Mouse (Mus musculus) 3134 (cell line): ENCODE measurements around the gene Kcnq1.

Experiments
- DNase-seq: peaks from one replicate; pipeline ENCODE4 v3.0.0-alpha.2; 2011; ENCODE audit warnings: low spot score; ENCODE audit not compliant: insufficient read length; ENCODE audit errors: extremely low read depth

Gene Kcnq1

DNA sequence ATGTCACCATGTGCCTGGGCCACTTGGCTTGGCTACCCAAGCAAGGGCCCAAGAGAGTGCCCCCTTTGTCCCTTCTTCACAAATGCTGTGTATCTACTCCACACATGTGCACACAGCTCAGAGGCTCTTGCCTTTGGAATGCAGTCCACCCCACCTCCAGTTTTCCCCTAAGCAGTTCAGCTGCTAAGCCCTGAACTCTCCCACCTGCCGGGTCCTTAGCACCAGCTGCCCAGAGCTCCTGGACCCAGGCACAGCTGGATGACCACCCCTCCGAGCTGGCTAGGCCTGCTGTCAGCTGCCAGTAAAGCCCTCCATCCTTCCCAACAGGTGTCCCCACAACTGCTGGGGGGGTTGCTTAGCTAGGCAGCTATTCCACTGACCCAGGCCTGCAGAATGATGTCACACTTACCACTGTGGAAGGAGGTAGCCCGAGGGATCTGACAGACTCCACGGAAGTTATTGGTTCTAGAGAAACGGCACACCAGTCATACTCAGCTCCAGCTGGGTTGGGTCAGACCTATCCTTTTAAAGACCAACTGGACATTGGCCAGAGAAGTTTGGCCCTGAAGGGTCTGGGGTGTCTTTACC is 295.4 kb downstream of the Kcnq1 start:
- DNase-seq: no peak

DNA sequence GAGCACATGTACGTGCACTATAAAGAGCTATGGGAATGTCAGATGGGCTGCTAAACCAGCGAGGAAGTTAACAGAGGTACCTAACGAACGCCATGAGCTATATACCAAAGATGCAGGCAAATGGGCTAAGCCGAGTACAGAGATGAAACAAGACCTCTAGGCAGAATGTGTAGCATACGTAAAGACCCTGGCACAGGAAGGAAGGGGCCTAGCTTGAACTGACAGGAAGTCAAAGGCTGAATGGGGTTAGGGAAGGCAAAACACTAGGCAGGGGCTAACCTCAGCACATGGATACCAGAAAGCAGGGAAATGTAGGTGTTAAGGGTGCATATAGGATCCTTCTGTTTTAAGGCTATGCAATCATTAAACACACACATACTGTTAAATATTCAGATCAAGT is 298.1 kb downstream of the Kcnq1 start:
- no peak for DNase-seq

DNA sequence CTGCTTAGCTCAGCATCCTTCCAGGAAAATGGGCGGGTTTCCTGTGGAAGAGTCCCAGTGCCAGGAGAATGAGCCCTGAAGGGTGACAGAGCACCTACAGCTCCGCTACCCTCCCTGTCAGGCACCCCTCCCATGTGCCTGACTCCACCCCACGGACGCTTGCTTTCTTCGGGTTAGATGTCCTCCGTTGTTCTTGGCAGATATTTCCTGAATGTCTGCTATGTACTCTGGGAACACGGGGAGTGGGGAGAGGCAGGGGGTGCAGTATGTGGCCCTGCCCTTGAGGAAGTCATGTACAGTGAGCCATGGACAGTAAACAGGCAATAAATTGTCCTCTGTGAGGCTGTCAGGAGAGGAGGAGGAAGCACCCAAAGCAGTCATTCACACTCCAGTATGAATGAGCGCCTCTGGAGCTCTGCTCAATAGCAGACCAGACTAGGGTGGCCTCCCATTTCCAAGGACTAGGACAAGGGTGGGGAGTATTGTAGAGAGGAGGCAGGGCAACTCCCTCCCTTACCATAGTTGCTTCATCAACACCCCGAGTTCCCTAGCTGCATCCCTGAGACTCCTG is 301.9 kb downstream of the Kcnq1 start:
- no peak for DNase-seq

DNA sequence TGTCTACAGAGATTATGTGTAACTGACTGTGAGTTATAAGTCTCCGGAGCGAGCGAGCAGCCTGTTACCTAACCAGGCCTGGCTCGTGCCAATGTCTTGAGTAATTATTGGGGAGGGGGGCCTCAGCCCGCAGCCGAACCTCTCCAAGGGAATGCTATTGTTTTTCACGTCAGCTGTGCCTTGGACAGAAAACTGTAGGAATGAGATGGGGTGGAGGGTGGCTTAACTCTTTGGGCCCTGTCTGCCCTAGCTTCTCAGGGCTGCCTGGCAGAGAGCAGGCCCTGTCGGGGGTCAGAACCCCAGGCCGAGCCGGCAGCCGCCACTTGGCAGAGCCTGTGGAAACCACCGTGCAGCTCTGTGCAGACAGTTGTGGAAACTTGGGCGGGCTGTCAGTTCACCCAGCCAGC is 302.5 kb downstream of the Kcnq1 start:
- DNase-seq: no peak

DNA sequence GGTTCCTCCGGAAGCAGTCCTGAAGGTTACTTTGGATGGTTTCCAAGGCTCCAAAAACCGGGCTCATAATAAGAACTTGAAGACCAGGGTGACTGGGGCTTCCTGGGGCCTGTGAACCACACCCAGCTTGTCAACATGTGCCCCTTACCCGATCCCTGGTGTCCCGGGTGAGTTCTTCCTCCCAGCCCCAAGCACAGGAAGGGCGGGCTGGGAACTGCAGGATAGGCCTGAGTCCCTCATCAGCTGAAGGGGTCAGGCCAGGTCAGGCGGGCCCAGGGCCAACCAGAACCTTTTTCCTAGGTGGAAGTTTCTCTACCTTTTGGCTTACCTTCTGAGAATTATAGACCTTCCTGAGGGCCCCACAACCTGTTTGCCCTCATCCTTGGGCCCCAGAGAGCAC is 306.4 kb downstream of the Kcnq1 start:
- no peak for DNase-seq

DNA sequence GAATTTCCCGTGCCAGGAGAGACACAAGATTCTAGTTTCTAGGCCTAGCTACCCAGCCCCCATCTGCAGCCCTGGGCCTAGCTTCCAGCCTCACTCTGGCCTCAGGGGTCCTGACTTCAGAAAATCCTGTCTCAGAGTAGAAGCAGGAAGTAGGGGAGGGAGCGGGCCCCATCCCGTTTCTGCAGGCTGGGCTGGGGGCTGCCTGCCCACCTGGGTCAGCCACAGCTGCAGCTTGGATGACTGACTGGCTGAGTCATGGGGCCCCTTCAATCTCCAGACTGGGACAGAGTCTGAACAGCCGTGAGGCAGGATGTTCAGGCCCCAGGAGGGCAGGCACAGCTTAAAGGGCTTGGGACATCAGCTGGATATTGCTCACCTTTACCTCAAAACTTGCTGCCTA is 308.9 kb downstream of the Kcnq1 start:
- no peak for DNase-seq

DNA sequence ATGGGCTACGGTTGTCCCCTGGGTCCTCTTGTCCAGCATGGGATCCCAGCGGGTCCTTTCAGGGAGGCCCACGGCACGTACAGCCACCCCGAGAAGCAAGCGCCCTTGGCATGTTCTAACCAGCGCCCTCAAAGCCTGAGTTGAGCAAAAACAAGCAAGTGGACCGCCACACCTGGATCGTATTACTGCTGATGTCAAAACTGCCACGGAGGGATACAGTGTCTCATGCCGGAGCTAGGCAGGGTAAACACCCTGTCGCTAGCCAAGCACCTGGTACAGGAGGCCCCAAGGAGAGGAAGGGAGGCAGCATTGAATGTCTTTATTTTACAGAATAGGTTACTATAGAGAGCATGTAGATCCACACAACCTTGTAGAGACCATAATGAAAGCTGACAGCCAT is 310.2 kb downstream of the Kcnq1 start:
- DNase-seq: no peak

DNA sequence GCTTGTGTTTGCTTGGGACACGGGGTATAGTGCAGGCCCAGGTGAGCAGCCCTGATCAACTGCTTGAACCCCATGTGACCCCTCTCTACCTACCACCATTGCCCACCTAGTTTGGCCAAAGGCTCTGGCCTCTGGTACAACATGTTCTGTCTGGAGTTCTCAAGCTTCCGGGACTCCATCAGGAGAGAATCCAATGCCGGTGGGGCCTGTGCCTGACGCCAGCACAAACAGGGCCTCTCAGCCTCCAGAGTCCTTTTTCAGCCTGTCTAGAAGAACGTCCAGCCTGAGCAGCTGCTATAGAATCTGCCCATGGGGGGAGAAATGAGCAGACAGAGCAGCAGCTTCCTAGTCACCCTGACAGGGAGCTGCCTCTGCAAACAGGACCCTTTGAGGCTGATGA is 311.7 kb downstream of the Kcnq1 start:
- no peak for DNase-seq

DNA sequence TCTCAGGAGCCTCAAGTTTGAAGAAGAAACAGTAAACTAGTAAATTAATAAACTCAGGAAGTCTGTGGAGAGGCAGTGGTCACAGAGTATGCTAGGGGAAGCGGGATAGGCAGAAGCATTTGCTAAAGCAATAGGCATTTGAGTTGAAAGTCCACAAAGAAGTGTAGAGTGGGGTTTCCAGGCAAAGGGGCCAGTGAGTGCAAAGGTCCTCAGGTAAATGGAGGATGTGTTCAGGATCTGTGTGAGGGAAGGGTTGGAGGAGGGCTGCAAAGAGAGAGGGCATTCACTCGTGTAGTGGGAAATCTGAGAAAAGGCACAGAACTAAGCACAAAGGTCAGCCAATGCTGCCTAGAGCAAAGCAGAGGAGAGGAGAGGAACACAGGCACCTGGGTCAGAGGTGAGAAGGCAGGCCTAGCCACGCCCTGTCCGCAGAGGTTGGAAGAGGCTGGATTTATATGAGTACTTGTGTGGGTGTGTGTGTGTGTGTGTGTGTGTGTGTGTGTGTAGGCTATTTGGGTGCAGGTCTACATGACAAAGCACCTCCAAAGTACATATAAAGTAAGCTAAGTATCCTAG is 313.5 kb downstream of the Kcnq1 start:
- no peak for DNase-seq

DNA sequence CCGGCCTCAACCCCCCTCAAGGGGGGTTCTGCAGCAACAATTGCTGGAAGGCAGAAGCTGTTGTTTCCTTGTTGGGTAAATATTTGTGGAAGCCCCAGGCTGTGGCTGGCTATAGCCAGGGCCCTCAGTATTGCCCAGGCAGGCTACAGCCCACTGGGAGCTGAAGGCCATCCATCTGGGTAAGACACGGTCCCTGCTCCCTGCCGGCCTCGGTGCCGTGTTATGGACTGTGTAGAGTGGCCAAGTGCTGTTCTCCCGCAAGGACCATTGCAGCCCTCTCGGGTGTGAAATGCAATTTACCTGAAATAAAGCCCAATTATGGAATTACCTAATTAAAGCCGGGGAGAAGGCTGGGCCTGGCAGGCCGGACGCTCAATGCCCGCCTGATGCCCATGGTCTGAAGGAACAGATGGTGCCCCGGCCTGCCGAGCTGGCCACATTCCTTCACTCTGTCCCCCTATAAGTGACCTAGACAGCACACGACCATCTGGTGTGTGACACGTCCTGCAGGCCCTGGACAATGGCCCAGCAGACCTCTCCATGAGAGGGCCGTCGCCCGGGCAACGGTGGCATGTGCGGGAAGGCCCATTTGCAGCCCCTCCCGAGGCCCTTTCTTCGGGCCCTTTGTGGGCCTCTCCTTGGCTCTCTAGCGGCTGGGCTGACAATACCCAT is 322.1 kb downstream of the Kcnq1 start:
- DNase-seq: no peak

DNA sequence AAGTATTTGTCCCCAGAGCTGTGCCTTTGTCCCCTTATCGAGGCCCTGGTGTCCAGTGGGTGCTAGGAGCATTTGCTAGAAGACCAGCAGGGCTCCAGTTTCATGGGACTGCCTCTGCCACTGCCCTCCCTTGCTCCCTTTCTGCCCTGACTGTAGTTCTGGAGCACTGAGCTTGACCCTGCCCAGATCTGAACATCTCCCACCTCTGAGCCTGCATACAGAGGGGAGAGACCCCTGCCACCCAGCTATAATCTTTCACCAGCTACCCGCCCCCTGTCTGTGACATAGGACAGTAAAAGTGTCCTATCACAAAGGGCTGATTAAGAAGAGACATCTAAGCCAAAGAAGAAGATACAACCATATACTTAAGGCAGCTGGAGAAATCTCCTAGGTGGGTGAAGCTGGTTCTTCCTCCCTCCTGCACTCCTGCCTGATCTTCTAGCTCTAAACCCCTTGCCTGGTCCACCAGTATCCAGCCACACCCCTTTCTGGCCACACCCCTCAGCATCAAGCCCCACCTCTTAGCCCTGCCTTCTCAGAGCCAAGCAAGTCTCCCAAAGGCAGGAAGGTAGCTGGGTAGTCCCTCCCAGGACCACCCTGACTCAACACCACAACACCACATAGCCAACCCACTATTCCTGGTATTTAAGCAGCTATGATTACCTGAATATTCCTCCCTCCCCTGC is 322.8 kb downstream of the Kcnq1 start:
- no peak for DNase-seq

DNA sequence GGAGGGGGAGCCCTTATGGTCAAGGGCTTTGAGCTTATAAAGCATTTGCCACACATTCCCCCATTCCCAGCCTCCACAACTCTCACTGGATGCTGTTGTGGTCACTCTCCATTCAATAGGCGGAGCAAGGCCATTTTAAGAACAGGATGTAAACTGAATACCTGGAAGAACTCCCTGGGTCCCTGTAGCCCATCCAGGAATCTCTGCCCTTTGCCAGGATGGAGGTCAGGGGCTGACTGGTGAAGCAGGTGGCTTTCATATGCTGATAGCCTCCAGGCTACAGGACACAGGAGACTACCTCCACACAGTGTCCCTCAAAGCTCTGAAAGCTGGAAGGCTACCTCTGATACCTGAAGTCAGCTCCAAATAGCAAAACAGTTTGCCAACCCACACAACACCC is 326.5 kb downstream of the Kcnq1 start:
- no peak for DNase-seq

DNA sequence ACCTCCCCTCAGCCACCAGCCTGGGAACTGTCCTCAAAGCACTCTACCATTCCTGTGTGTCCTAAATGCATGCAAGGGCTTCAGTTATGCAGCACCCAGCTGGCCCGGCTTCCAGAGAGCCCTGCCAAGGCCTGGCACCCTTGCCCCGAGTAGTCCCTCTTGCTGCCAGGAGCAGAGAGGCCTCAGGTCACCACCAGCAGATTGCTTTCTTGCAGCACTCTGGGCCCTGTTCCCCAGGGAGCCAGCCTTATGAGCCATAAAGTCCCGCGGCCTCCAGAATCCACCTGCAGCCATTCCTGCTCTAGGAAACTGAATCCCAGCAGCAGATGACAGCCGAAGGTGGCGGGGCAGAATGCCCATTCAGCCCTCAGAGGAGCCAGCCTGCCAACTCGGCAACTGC is 327.2 kb downstream of the Kcnq1 start:
- DNase-seq: peak; percentile 35

DNA sequence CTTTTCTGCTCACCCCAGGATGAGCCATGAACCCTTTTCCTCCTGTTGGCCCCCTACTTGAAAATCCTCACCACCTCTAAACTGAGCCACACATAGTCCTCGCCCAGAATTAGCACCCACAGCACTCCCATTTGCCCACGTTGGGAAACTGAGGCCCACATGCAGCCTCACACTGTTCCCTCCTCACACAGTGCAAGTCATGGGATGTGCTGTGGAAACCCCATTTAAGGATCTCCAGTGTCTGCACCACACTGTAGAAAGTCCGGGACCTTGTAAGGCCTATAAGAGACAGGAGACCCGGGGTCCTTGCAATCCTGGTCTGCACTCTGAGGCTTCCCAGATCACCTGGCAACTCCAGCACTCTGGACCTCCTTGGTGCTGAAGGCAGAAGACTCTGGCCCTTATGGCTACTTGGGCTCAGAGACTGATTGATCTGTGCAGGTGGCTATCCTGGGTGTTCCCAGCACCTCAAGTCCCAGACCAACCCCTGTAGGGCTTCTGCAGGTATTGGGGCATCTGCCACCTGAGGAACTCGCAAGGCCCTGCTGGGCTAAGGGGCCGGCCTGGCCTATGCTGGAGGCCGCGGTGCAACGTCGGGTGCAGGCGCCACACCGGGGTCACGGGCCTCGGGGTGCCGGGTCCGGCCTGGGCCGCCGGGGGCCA is 331.2 kb downstream of the Kcnq1 start:
- no peak for DNase-seq

DNA sequence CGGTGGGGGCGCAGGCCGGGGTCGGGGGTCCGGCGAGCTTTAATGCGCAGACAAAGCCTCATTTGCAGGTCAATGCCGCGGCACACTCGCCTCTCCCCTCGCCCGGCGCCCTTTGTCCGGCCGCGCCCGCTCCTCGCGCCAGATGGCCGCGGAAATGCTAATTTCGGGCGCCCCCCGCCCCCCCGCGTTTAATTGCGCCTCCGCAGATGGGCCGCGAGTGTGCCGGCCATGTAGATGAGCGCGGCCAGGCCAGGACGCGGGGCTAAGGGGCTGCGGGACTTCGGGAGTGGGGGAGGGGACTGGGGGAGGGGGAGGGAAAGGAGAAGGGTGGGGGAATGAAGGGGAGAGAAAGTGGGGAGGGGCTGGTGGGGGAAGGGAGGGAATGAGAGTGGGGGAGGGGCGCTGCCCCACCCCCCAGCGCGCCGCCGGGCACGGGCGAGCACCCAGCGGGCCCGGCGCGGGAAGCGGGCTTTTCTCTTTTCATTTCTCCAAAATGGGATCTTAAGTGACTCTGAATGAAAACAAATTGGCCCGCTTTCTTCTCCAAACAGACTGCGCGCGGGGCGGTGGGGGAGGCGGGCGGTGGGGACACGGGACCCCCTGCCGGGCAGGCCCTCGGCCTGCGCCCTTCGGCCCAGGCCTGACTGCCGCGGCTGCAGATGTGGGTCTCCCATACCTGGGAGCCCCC is 331.9 kb downstream of the Kcnq1 start:
- DNase-seq: no peak

DNA sequence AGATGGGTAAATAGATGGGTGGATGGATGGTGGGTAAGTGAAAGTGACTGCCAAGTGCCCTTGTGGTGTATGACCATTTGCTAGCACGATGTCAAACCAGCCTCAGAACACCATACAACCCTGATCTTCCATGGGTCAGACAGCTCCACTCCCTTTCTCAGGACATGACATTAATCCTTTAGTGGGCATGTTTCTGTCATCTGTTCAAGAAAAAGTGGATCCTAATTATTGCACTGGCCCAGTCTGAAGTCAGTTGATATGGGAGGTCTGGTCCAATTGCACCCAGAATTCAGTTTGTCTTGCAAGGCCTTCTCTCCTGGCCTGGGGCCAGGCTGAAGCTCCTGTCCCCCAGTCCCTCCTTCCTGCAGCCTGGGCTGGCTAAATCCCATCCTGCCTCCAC is 332.8 kb downstream of the Kcnq1 start:
- no peak for DNase-seq

DNA sequence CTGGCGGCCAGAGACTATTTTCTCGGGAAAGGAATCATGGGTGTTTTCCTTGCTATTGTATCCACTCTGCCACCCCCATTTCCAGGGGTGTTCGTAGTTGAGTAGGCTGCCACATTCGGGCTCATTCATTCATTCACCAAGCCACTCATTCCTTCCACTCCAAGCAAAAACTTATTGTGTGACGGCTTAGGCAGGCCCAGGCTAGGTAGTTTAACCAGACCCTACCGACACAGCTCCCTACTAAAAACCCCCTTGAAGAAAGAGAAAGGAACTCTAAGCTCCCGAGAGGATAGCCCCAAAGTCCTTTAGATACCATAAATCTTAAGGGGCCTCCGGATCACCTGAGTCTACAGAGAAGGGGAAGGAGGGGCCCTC is 338.4 kb downstream of the Kcnq1 start:
- DNase-seq: no peak

DNA sequence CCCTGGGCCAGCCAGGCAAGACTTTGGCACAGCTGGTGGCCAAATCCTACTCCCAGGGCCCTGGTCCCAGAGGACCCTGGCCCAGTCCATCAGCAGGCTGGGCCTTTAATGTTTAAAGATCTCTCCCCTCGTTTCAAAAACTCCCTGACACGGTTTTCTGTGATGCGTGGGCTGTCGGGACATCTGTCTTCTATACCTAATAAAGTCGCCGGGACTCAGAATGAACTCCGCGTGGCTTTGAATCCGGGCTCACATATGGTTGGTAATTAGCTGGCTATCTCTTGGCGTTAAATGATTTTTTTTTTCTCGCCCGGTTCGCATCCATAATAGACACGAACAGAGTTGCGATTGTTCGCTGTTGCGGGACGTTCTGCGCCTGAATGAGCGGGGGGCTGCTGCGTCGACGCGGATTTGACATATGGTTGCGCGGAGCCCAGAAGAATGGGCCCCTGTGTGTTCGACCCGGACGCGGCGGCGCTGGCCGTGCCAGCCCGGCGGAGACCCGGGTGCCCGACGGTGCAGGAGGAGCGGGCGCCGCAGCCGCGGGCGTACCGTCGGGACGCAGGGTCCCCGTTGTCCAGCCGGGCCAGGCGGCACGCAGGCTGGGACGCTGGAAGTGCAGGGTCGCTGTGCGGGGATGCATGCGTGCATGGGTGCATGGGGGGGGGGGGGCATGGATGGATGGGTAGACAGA is 338.9 kb downstream of the Kcnq1 start:
- DNase-seq: no peak

DNA sequence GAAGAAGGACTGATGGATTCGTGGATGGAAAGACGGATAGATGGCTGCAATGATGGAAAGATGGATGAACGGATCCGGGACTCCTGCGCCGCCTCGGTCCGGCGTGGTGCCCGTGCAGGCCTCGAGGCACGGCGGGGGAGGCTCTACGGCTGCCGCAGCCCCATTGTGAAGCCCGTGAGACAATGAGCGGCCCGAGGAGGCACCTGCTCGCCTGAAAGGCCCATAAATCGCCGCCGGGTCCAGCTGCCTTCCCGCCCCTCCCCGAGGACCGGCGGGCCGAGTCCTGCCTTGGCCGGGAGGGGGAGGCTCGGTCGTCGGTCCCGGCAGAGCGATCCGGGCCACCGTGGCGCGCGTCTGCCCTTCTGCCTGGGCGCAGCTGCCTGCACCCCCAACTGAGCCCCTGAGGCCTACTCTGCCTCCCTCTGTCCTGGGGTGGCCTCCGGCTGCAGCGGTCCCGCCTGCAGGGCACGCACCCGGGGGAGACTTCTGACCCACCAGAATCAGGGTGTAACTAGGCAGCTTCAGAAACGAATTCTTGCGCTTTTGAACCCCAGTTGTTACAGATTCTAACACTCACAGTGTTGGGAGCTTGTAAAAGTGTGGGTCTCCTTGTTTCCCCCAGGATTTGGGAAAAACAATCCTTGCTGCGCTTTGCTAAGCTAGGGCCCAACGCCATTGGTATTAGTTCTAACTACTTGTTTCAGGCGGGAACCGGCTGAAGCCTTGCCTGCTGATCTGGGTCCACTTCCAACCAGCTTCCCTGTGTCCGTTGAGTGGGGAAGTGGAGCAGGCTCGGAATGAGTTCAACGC is 339.7 kb downstream of the Kcnq1 start:
- no peak for DNase-seq
